Mouse (Mus musculus) retina, embryonic 14.5 days (tissue): ENCODE data around the gene Pcolce.
"Not testable (repeated sequence)": the region's sequence is repeated elsewhere in the genome, so short reads cannot be mapped to it uniquely, and the experiment has no call there.

ENCODE experiments used
- DNase-seq: peaks from one replicate; pipeline ENCODE4 v3.0.0-alpha.2; 2015; ENCODE audit warnings: low spot score

Pcolce gene

GRCm38 (mm10) chr5:137629306-137629721, 15.7 kb upstream of the Pcolce start:
- peak; percentile 73 for DNase-seq

- DNase-seq = peak; percentile 100
Measured at GRCm38 (mm10) chr5:137628498-137629305, 15.1 kb upstream of the Pcolce start, which contains the start of the genes Fbxo24, Lrch4 and Gm20605. TSS of gene Fbxo24 (minus strand) at chr5:137629002. TSS of gene Lrch4 (plus strand) at chr5:137629121. TSS of gene Gm20605 (plus strand) at chr5:137629175.

- no peak for DNase-seq
Measured at GRCm38 (mm10) chr5:137627991-137628390, 14.4 kb upstream of the Pcolce start.

- no peak for DNase-seq
Measured at GRCm38 (mm10) chr5:137623937-137624530, 10.4 kb upstream of the Pcolce start.

GRCm38 (mm10) chr5:137615347-137615746, 1.8 kb upstream of the Pcolce start:
- no peak for DNase-seq

GRCm38 (mm10) chr5:137614921-137615320, 1.3 kb upstream of the Pcolce start:
- DNase-seq = not testable (repeated sequence)

GRCm38 (mm10) chr5:137613076-137613475, 508 bp downstream of the Pcolce start:
- no peak for DNase-seq

- peak; percentile 60 for DNase-seq
Measured at GRCm38 (mm10) chr5:137611245-137611602, 2.4 kb downstream of the Pcolce start.

- no peak for DNase-seq
Measured at GRCm38 (mm10) chr5:137610548-137611244, 2.9 kb downstream of the Pcolce start.

- no peak for DNase-seq
Measured at GRCm38 (mm10) chr5:137610056-137610455, 3.5 kb downstream of the Pcolce start.

GRCm38 (mm10) chr5:137609292-137609691, 4.3 kb downstream of the Pcolce start:
- no peak for DNase-seq

- DNase-seq = no peak
Measured at GRCm38 (mm10) chr5:137608654-137609190, 4.9 kb downstream of the Pcolce start.

- peak; percentile 33 for DNase-seq
Measured at GRCm38 (mm10) chr5:137607860-137608653, 5.5 kb downstream of the Pcolce start.

- no peak for DNase-seq
Measured at GRCm38 (mm10) chr5:137601365-137601729, 12.2 kb downstream of the Pcolce start.

- peak; percentile 98 for DNase-seq
Measured at GRCm38 (mm10) chr5:137600619-137601364, 12.8 kb downstream of the Pcolce start, which contains the start of gene Mospd3. TSS of gene Mospd3 (minus strand) at chr5:137601058.

- DNase-seq = no peak
Measured at GRCm38 (mm10) chr5:137600281-137600618, 13.3 kb downstream of the Pcolce start.

- DNase-seq = no peak
Measured at GRCm38 (mm10) chr5:137599600-137599999, 14.0 kb downstream of the Pcolce start.

- DNase-seq = no peak
Measured at GRCm38 (mm10) chr5:137598100-137598826, 15.3 kb downstream of the Pcolce start.

GRCm38 (mm10) chr5:137597625-137598024, 16.0 kb downstream of the Pcolce start:
- no peak for DNase-seq

GRCm38 (mm10) chr5:137596601-137597261, 16.9 kb downstream of the Pcolce start:
- no peak for DNase-seq
